Mouse (Mus musculus) liver, adult (tissue): ENCODE results near the gene Cox8b.
A peak's percentile ranks its signal among the peaks of the same experiment; 100 is the strongest.

Experiments
- GATA4 ChIP-seq: IDR thresholded peaks from 2 replicates; pipeline ENCODE4 v1.6.1; 2014; ENCODE audit warnings: mild to moderate bottlenecking, low read length; ENCODE audit not compliant: insufficient replicate concordance

Cox8b gene

DNA sequence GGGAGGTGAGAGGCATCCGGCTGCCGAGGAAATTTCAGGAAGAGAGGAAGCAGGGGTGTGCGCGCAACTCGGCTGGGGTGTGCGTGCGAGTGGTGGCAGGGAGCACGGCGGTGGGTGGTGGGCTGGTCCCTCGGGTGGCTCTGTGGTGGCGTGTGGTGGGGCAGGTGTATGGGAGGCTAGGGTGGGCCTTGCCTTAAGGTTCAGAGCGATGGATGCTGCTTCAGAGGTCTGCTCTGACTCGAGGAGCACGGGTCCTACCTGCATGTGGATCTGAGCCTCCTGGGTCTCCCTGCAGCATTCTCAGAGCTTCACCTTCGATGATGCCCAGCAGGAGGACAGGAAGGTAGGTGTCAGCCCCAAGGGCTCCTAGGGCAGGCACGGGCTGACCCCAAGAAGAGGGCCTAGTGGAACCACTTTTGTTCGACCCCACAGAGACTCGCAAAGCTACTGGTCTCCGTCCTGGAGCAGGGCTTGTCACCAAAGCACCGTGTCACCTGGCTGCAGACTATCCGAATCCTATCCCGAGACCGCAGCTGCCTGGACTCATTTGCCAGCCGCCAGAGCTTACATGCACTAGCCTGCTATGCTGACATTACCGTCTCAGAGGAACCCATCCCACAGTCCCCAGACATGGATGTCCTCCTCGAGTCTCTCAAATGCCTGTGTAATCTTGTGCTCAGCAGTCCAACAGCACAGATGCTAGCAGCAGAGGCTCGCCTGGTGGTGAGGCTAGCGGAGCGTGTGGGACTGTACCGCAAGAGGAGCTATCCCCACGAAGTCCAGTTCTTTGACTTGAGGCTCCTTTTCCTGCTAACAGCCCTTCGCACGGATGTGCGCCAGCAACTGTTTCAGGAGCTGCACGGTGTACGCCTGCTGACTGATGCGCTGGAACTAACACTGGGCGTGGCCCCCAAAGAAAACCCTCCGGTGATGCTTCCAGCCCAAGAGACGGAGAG is 42.4 kb downstream of the Cox8b start, which contains the start of gene Bet1l:
Bet1l (minus strand) TSS at position 28 of the 956 bp plus-strand sequence.
- TF ChIP-seq GATA4, result no peak

DNA sequence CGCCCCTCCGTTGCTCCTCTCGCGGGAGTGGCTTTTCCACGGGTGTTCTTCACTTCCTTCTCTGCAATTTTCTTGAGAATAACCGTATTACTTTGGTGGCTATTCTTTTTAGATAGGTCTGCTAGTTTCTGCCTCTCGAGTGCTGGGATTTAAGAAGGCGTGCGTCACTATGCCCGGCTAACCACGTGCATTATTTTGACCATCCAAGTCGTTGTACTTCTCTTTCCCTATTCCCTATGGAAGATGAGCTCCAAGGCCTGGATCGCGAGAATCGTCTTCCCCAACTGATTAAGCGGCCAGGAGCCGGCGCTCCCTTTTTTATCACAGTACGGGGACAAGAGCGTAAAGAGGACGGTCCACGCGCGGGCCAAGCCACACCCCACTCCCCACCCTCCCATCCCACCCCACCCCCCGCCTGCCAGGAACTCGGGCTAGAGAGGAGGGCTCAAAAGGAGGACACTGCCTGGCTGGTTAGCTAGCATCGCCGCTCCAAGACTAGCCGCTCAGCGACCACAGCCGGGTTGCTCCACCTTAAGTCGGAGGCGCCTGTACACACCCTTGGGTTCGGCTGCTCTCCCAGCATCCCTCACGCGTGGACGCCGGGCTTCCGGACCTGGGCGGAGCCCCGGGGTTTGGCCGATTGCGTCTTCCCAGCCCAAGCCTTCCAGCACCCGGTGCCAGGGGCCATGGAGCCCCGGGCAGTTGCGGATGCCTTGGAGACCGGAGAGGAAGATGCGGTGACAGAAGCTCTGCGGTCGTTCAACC is 43.3 kb downstream of the Cox8b start, which contains the start of gene Ric8a:
Ric8a (plus strand) TSS at position 173 of the 765 bp plus-strand sequence.
- TF ChIP-seq GATA4, result peak; percentile 33; the same call in 1 of the 2 replicates

DNA sequence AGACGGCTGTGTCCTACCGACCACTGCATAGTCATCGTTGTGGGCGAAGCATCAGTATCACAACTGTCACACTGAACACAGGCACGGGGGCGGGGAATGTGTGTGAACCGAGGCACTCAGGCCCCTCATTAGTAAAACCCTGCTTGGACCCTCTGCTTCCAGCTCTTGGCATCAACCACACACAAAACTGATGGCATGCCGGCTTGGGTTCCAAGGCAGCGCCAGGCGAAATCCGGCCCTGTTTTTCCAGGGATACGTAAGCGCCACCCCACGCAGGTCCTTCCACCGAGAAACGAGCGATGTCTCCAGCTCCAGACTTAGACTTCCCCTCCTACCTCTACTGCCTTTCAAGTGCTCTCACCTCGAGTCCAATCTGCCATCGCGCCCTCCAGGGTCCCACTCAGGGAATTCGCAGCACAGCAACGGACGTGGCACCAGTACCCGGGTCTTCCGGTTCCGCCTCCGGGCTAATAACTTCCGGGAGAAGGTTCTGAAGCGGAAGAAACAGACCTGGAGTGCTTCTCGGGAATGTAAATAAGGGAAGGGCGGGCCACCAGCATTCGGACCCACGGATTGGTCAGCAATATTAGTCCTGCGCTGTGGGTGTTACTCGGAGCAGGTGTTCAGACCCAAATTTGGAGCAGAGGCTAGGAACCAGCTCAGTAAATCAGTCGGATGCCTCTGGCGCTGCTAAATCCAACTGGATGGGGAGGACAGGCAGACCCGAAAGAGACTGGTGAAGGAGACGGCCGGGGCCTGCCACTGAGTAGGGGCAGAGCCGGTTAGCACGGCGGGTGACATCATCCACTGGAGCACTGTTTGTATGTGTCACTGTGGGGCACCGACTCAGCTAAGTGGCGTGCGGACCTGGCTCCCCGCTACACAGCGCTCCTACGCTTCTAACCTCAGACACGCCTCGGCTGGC is 44.1 kb downstream of the Cox8b start, which contains the start of gene Gm45785:
Gm45785 (minus strand) TSS at position 472 of the 925 bp plus-strand sequence.
- TF ChIP-seq GATA4, result no peak

DNA sequence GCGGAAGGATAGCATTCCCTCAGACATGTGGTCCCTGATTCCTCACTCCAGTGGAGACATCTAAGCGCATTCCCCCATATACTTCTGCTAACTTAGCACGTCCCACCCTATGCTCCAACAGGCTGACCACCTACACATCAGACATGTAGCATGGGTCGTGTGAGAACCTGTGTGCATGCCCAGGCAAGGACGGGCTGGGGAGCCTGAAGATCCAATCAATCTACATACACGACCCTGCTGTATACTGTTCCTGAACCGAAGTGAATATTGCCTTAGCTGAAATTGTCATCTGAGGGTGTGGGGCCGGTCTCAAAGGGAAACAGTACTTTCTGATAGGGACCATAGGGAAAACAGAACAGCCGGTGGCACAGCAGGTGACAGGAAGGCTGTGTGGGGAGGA is 45.1 kb downstream of the Cox8b start:
- TF ChIP-seq GATA4, result no peak

DNA sequence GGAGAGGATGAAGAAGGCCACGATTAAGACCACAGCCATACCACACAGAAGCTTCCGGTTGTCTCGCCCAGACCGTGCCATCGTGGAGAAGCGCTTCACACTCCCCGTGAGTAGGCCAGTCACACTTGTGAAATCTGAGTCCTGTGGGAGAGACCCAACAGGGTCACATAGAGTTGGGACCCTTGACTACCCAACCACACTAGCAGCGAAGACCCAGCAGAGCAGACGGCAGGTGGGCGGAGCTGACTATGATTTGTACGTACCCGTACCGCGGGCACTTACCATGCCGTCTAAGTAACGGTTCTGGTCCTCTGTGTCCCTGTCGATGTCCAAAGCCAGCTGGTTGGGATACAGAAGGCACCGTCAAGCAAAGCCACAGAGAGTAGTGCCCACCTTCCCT is 45.8 kb downstream of the Cox8b start:
- TF ChIP-seq GATA4, result no peak

DNA sequence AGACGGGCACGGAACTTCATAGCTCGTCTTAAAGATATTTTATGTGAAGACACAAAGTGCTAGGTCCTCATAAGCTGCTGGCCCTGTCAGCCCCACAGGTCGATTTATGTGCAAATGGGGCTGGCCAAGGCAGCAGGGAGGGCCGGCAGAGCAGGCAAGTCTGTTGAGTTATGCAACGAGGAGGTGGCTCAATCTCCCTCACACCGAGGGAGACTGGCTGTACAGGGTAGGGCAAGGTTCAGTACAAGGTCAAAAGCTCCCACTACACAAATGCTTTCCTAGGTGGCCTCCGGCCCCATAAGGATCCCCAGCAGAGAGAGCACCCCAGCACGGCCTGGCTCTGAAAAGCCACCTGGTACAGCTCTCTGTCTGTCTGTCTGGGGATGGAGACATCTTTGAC is 46.9 kb downstream of the Cox8b start:
- TF ChIP-seq GATA4, result no peak

DNA sequence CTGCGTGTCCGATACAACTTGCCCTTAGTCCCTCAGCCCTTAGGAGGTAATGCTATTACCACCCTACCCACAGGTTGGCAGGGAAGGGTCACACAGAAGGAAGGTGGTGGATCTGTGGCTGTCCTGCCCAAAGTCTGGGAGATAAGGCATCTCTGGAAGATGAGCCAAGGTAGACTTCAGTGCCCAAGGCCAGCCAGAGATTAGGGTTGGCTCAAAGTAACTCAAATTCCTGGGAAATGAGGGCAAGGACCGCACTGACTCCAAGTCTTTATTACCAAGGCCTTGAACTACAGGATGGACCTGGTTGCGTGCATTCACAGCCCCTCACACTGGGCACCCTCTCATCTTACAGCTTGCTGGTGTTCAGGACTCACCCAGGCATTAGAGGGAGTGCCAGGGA is 48.3 kb downstream of the Cox8b start:
- TF ChIP-seq GATA4, result no peak
